Mouse (Mus musculus): ENCODE data around the gene Cox4i2. TPM values are rescaled to one million over a fixed set of nuclear protein-coding genes. Genes with fewer than 3 reads are reported as not detected.

Cox4i2 gene
- 4.5 and 4.7 TPM in 2 replicates for polyA plus RNA-seq (2015; fragmentation: Nextera tagmentation; extraction: Ambion mirVana)

DNA sequence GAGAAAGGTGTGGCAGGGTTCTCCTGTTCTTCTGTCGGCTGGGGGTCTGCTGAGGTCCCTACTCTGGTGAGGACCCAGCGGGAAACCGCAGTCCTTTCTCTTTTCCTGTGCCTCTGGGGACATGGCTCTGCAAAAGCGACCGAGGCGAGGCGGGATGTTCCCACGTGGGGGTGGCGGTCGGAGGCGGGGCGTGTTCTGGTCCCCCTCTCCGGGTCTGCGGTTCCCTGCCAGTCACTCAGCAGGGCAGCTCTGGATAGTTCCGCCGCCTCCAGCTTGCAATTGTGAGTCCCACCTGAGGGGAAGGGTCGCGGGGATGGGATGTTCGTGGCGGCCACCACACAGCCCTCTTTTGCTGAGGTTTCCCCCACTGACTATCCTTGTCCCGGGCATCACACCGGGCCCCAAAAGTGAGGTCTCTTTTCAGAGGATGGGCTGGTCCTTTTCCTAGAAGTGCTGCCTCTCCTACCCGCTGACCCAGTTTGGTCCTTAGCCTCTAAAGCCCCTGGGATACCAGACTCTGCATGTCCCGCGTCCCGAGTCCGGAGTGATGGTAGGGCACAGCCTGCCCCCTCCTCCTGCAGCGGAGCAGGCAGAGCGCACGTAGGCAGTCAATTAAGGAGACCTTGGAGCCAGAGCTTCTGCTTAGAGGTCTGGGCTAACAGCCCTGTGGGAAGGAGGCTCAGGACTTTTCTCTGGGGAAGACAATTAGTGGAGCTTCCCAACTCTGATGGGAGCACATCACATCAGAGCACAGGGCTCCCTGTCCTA lies at the start of gene Cox4i2:
TSS of gene Cox4i2 (plus strand) at position 230 of the 768 bp plus-strand sequence.
- H3K9ac ChIP-seq = peak within 1 kb of the TSS; percentile 56
- no peak for ATAC-seq (ENCODE audit: low read depth)
- H3K9me3 ChIP-seq = no peaks in the 10 kb centered on the region
- H3K4me1 ChIP-seq (replicated peaks) = peaks cover 19% of the 10 kb centered on the region
- no peaks in the 10 kb centered on the region for H3K36me3 ChIP-seq
- peak within 1 kb of the TSS; percentile 19 for H3K4me3 ChIP-seq
- peak within 1 kb of the TSS; percentile 52 for H3K4me2 ChIP-seq
- H3K27me3 ChIP-seq = peaks cover 11% of the 10 kb centered on the region
- H3K27ac ChIP-seq (replicated peaks) = no peak within 1 kb of the TSS
- WGBS = 3% methylated on average over 30 of the region's 30 CpGs

DNA sequence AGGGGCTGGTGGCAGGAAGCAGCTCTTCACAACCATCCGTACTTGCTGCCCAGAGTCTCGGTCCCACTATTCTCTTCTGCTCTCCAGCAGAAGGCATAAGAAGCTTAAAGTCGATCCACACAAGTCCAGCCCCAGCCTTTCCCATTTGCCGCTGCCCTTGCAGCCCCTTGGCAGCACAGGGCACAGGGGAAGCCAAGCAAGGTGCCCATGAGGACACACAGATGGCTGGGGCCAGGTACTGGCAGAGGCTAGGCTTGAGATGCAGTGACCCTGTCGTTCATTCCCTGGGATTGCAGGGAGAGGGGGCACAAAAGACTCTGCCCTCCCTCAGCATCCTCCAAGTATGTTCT lies 49.7 kb upstream of the Cox4i2 start:
- no peak for ATAC-seq (ENCODE audit: low read depth)
- peaks cover 73% of the 10 kb centered on the region for H3K36me3 ChIP-seq
- WGBS = 89% methylated on average over 5 of the region's 5 CpGs
- no peaks in the 10 kb centered on the region for H3K9me3 ChIP-seq
- no peak overlapping the region for H3K27ac ChIP-seq (replicated peaks)
- H3K9ac ChIP-seq = no peak overlapping the region; the same call in 1 of the 2 replicates
- H3K27me3 ChIP-seq = no peaks in the 10 kb centered on the region
- H3K4me1 ChIP-seq (replicated peaks) = peaks cover 36% of the 10 kb centered on the region
- H3K4me3 ChIP-seq = no peak overlapping the region
- no peak overlapping the region for H3K4me2 ChIP-seq

DNA sequence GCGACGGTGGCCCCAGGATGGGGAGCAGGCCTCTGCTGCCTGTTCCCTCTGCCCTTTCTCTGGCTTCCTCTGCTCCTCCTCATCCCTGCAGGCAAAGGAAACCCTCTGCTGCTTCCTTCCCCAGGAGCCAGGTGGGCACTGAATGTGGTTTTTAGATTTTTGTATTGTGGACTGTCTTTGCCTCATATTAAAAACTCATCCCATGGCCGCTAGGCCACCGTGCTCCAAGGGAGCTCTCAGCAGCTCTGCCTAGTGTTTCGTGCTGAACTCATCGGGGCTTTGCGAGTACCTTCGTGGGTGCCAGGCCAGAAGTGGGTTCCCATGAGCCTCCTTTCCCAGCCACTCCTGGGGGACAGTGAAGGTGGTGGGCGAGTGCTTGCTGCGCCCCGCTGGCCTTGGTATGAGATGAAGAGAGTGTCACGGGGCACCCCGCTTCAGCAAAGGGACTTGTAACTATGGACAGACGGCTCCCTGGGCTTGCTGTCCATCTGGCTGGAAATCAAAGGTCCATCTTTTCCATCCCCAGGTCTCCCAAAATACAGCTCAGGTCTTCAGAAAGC lies 49.1 kb upstream of the Cox4i2 start:
- Histone ChIP-seq H3K36me3 (peaks cover 67% of the 10 kb centered on the region), H3K9ac (peak overlapping the region; percentile 1; the same call in 1 of the 2 replicates), H3K4me2 (no peak overlapping the region), H3K27me3 (no peaks in the 10 kb centered on the region), H3K4me3 (no peak overlapping the region), H3K27ac (replicated peaks) (peak overlapping the region; percentile 94), H3K4me1 (replicated peaks) (peaks cover 36% of the 10 kb centered on the region), H3K9me3 (no peaks in the 10 kb centered on the region)
- ATAC-seq (ENCODE audit: low read depth) = no peak
- WGBS = 89% methylated on average over 14 of the region's 14 CpGs

DNA sequence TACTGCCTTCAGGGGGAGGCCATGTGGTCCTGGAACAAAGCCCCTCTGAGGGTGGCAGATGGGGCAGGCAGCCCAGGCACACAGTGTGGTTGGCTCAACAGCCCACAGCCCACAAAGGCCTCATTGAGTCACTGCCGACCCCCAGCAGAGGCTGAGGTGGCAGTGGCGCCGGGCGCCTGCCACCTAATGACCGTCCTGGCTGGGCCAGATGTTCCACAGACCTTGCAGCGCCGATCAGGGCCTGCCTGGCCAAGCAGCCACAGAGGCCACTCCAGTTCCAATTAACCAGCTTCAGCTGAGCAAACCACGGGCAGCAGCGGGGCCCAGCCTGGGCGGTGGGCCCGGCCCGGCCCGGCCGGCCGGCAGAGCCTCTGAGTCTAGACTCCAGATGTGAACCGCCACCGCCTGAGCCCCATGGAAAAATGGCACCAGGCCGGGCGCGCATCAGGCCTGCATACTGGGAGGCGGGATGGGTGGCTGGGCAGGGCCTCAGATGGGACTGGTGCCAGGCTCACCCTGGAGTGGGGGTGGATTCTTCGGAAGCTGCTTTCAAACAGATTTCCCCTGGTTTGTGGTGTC lies 47.9 kb upstream of the Cox4i2 start:
- Histone ChIP-seq H3K9me3 (no peaks in the 10 kb centered on the region), H3K4me3 (no peak overlapping the region), H3K27me3 (no peaks in the 10 kb centered on the region), H3K4me1 (replicated peaks) (peaks cover 36% of the 10 kb centered on the region), H3K27ac (replicated peaks) (peak overlapping the region; percentile 94), H3K36me3 (peaks cover 55% of the 10 kb centered on the region), H3K9ac (peak overlapping the region; percentile 43; the same call in 1 of the 2 replicates), H3K4me2 (no peak overlapping the region)
- 47% methylated on average over 22 of the region's 22 CpGs for WGBS
- peak; percentile 60 for ATAC-seq (ENCODE audit: low read depth)

DNA sequence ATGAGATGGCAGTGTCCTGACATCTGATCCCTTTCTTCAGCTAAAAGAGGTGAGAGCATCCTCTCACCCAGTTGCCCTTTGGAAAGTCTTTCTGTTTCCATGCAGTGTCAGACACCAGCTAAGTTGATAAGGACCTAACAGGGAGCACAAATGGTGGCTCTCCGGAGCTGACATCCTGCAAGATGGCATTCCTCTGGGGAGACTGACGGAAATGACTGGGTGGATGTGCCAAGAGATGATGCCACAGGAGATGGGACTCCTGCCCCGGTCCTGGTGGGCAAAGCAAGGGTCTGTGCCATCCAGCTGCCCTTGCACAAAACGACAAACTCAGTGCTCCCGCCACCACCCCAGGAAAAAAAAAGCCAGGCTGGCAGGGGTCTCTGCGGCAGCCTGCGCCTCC lies 46.8 kb upstream of the Cox4i2 start:
- Histone ChIP-seq H3K4me2 (peak overlapping the region; percentile 61), H3K27ac (replicated peaks) (peak overlapping the region; percentile 94), H3K9me3 (no peaks in the 10 kb centered on the region), H3K4me3 (peak overlapping the region; percentile 45), H3K27me3 (no peaks in the 10 kb centered on the region), H3K9ac (peak overlapping the region; percentile 78), H3K4me1 (replicated peaks) (peaks cover 36% of the 10 kb centered on the region), H3K36me3 (peaks cover 44% of the 10 kb centered on the region)
- WGBS = 15% methylated on average over 7 of the region's 7 CpGs
- ATAC-seq (ENCODE audit: low read depth) = peak; percentile 12; the same call in 1 of the 2 replicates

DNA sequence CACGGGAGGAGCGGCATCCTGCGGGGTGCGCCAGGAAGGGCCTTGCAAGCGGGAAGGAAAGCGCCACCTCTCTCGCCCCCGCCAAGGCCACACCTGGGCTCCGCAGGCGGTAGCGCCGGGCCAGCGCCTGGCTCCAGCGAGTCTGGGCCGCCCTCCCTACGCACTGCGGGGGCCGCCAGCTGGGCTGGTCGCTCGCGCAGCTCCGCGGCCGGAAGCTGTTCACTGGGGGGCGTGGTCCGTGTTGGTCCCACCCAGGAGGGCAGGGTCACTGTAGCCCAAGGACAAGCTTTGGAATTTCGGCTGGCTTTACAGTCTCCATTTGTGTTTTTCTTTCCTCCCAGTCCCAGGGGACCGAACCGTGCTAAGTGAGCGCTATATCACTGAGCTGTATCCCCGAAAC lies 46.3 kb upstream of the Cox4i2 start:
- H3K27me3 ChIP-seq = no peaks in the 10 kb centered on the region
- no peaks in the 10 kb centered on the region for H3K9me3 ChIP-seq
- peak overlapping the region; percentile 78 for H3K9ac ChIP-seq
- H3K36me3 ChIP-seq = peaks cover 39% of the 10 kb centered on the region
- peak overlapping the region; percentile 45 for H3K4me3 ChIP-seq
- peak overlapping the region; percentile 61 for H3K4me2 ChIP-seq
- WGBS = 2% methylated on average over 31 of the region's 31 CpGs
- H3K4me1 ChIP-seq (replicated peaks) = peaks cover 36% of the 10 kb centered on the region
- peak overlapping the region; percentile 94 for H3K27ac ChIP-seq (replicated peaks)
- peak; percentile 88 for ATAC-seq (ENCODE audit: low read depth)

DNA sequence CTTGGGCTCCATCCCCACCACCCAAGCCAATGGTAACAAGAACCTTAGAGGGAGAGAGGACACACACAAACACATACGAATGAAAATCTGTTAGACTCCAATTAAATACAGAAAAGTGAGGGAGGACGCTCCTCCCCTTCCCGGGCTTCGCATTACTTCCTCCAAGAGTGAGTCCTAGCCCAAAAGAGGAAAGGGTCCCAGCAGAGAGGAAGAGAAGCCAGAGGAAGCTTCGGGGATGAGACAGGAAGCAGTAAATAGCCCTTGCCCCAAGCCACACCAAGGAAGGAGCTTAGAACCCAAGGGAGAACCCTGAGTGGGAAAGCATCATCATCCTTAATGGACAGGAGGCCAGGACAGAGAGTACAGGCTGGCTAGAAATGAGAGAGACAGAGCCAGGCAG lies 44.9 kb upstream of the Cox4i2 start:
- ATAC-seq (ENCODE audit: low read depth) = no peak
- Histone ChIP-seq H3K4me3 (no peak overlapping the region), H3K4me2 (no peak overlapping the region), H3K4me1 (replicated peaks) (peaks cover 36% of the 10 kb centered on the region), H3K27me3 (no peaks in the 10 kb centered on the region), H3K36me3 (peaks cover 25% of the 10 kb centered on the region), H3K27ac (replicated peaks) (no peak overlapping the region), H3K9me3 (no peaks in the 10 kb centered on the region), H3K9ac (no peak overlapping the region)
- WGBS = 91% methylated on average over 5 of the region's 5 CpGs

DNA sequence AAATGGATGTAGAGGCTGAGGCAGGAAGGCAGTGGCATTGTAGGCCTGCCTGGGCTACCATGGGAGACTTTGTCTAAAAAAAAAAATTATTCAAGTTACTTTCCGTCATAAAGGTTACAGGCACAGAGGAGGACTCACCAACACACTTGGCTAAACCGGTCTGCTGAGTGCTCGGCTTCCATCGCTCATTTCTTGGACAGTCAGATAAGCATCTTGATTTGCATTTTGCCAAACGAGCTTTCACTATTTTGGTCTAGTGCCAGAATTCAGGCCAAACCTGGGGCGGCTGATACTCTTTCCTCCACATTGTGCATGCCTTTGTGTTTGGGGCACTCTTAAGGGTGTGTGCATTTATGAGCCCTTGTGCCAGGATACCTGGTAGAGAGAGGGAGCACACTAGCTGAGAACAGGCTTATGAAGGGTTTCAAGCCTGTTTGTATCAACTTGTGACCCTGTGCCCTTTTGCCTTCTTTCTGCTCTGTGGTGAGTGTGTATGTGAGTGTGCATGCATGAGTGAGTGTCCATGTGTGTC lies 37.7 kb upstream of the Cox4i2 start:
- no peak overlapping the region for H3K9ac ChIP-seq
- no peaks in the 10 kb centered on the region for H3K27me3 ChIP-seq
- no peak overlapping the region for H3K4me3 ChIP-seq
- H3K4me1 ChIP-seq (replicated peaks) = peaks cover 27% of the 10 kb centered on the region
- peak overlapping the region; percentile 24; the same call in 1 of the 2 replicates for H3K27ac ChIP-seq (replicated peaks)
- no peaks in the 10 kb centered on the region for H3K9me3 ChIP-seq
- WGBS = 52% methylated on average over 6 of the region's 6 CpGs
- no peak overlapping the region for H3K4me2 ChIP-seq
- no peak for ATAC-seq (ENCODE audit: low read depth)
- no peaks in the 10 kb centered on the region for H3K36me3 ChIP-seq

DNA sequence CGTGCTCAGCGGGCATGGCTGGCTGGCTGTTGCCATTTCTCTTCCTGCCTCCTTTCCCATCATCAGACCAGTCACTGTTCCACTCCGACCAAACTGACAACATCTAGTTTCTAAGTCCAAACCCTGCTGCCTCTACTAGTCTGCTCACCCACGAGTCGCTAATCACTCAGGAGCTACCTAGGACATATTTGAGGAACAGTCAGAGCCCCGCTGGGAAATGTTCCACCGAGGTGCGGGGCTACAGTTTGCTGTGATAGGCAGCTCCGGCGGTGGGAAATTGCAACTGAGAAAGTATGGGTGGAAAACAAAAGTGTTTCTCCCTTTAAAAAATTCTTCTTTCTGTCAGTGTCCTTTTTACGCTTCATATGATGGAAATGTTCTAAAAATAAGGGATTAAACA lies 36.3 kb upstream of the Cox4i2 start:
- WGBS = 31% methylated on average over 11 of the region's 11 CpGs
- peaks cover 27% of the 10 kb centered on the region for H3K4me1 ChIP-seq (replicated peaks)
- 0 out of 2 replicates have a peak overlapping the region, but pooled peaks have one; percentile 1 for H3K4me2 ChIP-seq
- H3K9me3 ChIP-seq = no peaks in the 10 kb centered on the region
- no peaks in the 10 kb centered on the region for H3K27me3 ChIP-seq
- no peak overlapping the region for H3K9ac ChIP-seq
- H3K4me3 ChIP-seq = no peak overlapping the region
- H3K36me3 ChIP-seq = no peaks in the 10 kb centered on the region
- ATAC-seq (ENCODE audit: low read depth) = 0 out of 2 replicates have a peak, but pooled peaks have one; percentile 44
- peak overlapping the region; percentile 76 for H3K27ac ChIP-seq (replicated peaks)

DNA sequence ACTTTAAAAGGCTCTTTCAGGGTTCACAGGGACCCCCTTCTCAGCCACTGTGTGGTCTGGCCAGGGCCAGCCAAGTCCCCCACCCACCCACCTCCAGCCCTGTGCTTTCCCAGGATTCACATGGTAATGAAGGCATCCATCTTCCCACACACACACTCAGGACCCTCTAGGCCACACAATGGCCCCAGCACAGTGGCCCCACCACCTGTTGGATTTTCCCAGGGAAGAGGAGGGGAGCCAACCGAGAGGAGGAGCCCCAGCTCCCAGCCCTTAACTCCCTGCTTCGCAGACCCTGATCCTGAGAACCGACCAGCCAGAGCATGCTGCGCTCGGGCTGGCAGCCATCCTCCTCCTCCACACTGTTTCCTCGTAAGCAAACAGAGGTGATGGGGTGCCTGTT lies 35.9 kb upstream of the Cox4i2 start:
- Histone ChIP-seq H3K4me2 (no peak overlapping the region), H3K27me3 (no peaks in the 10 kb centered on the region), H3K9me3 (no peaks in the 10 kb centered on the region), H3K4me3 (no peak overlapping the region), H3K9ac (no peak overlapping the region), H3K36me3 (no peaks in the 10 kb centered on the region), H3K4me1 (replicated peaks) (peaks cover 27% of the 10 kb centered on the region), H3K27ac (replicated peaks) (peak overlapping the region; percentile 76)
- 11% methylated on average over 6 of the region's 6 CpGs for WGBS
- ATAC-seq (ENCODE audit: low read depth) = peak; percentile 92

DNA sequence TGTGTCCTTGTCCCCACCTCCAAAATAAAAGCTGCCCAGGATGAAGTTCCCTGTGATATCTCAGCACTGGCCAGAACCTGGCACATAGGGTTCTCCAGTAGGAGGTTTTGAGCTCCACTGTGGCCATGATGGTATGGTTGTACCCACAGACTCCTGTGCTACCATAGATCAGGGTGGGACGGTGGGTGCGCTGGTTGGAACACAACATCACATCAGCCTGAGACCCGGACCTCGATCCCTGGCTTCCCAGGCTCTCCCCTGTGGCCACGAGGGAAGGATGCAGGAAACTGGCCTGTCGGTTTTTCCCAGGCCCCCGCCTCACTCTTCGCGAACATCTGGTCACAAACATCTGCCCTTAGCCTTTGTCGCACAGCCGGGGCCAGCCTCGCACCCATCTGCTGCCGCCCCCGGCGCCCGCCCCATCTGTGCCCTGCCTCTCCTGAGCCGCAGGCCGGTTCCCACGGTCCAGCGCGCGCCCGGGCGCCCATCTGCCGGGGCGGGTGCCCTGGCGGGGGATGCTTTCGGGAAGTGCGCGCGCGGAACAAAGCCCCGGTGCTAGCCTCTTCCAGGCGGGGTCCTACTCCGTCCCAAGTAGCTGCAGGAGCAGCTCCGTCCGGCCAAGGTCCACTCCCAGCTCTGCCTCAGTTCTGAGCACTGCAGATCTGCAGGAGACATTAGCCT lies 30.2 kb upstream of the Cox4i2 start:
- Histone ChIP-seq H3K4me3 (peak overlapping the region; percentile 32), H3K27ac (replicated peaks) (peak overlapping the region; percentile 28; the same call in 1 of the 2 replicates), H3K4me2 (peak overlapping the region; percentile 62), H3K9ac (peak overlapping the region; percentile 68), H3K4me1 (replicated peaks) (peaks cover 33% of the 10 kb centered on the region), H3K9me3 (no peaks in the 10 kb centered on the region), H3K27me3 (no peaks in the 10 kb centered on the region), H3K36me3 (no peaks in the 10 kb centered on the region)
- WGBS = 3% methylated on average over 37 of the region's 37 CpGs
- peak; percentile 69 for ATAC-seq (ENCODE audit: low read depth)
